Mouse (Mus musculus): ENCODE data around the gene Fgfr2. TPM values are rescaled to one million over a fixed set of nuclear protein-coding genes. Genes with fewer than 3 reads are reported as not detected.

Fgfr2 gene
- polyA plus RNA-seq, 1 experiment from 2014 or later = 99.3 TPM

GRCm38 (mm10) chr7:132734222-132734621 lies 388.9 kb downstream of the Fgfr2 start:
- H3K36me3 ChIP-seq = peaks cover 15% of the 10 kb centered on the region
- no peaks in the 10 kb centered on the region for H3K9me3 ChIP-seq (replicated peaks)
- no peak overlapping the region for H3K27ac ChIP-seq (replicated peaks)
- peaks cover 68% of the 10 kb centered on the region for H3K4me1 ChIP-seq
- no peak overlapping the region for H3K4me3 ChIP-seq
- no peak for DNase-seq (ENCODE audit: low spot score)
- WGBS = 87% methylated on average over 9 of the region's 9 CpGs
- H3K27me3 ChIP-seq (ENCODE audit: low read depth, poor library complexity, severe bottlenecking) = no peaks in the 10 kb centered on the region

DNA sequence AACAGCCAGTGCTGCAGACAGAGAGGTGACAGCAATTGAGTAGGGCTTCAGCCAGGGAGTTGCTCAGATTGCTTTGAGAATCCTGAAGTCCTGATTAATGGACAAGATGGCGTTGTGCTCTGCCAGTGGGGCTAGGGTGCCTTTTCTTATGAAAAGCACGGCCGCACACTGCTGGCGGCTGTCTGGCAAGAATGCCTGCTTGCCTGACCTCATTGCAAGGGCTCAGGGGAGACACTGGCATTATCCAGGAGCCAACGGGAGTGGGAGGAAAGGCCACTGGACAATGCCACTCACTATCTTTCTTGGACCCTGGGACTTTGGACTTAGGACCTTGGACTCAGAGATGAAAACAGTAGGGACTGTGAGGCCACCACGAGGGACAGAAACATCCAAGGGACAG lies 389.6 kb downstream of the Fgfr2 start:
- WGBS = 72% methylated on average over 6 of the region's 6 CpGs
- H3K27me3 ChIP-seq (ENCODE audit: low read depth, poor library complexity, severe bottlenecking) = no peaks in the 10 kb centered on the region
- H3K27ac ChIP-seq (replicated peaks) = peak overlapping the region; percentile 68
- peaks cover 68% of the 10 kb centered on the region for H3K4me1 ChIP-seq
- no peaks in the 10 kb centered on the region for H3K9me3 ChIP-seq (replicated peaks)
- H3K36me3 ChIP-seq = peaks cover 17% of the 10 kb centered on the region
- DNase-seq (ENCODE audit: low spot score) = no peak
- no peak overlapping the region for H3K4me3 ChIP-seq

GRCm38 (mm10) chr7:132732136-132732789 lies 390.9 kb downstream of the Fgfr2 start:
- peaks cover 70% of the 10 kb centered on the region for H3K4me1 ChIP-seq
- H3K27ac ChIP-seq (replicated peaks) = peak overlapping the region; percentile 68
- WGBS = 57% methylated on average over 6 of the region's 6 CpGs
- no peak for DNase-seq (ENCODE audit: low spot score)
- H3K9me3 ChIP-seq (replicated peaks) = no peaks in the 10 kb centered on the region
- H3K36me3 ChIP-seq = peaks cover 9% of the 10 kb centered on the region
- H3K4me3 ChIP-seq = no peak overlapping the region
- H3K27me3 ChIP-seq (ENCODE audit: low read depth, poor library complexity, severe bottlenecking) = no peaks in the 10 kb centered on the region

DNA sequence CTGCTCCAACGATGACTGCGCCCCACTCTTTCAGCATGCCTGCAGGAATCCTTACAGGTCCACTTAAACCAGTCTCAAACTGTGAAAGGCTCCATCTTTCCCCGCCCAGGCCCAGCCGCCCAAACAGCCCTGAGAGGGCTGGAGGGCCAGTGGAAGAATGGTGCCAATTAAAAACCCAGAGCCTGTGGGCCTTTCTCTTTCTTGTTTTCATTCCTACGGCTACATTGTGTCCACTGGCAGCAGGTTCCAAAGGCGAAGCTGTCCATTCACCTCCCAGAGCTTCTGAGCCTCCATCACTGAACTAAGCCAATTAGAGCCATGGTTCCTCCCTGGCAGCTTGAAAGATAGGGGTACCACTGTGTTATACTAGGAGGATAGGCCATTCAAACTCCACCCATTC lies 391.6 kb downstream of the Fgfr2 start:
- no peak overlapping the region for H3K4me3 ChIP-seq
- H3K9me3 ChIP-seq (replicated peaks) = no peaks in the 10 kb centered on the region
- DNase-seq (ENCODE audit: low spot score) = peak; percentile 33
- WGBS = 43% methylated on average over 6 of the region's 6 CpGs
- peaks cover 8% of the 10 kb centered on the region for H3K36me3 ChIP-seq
- H3K27me3 ChIP-seq (ENCODE audit: low read depth, poor library complexity, severe bottlenecking) = no peaks in the 10 kb centered on the region
- peak overlapping the region; percentile 68 for H3K27ac ChIP-seq (replicated peaks)
- peaks cover 66% of the 10 kb centered on the region for H3K4me1 ChIP-seq

DNA sequence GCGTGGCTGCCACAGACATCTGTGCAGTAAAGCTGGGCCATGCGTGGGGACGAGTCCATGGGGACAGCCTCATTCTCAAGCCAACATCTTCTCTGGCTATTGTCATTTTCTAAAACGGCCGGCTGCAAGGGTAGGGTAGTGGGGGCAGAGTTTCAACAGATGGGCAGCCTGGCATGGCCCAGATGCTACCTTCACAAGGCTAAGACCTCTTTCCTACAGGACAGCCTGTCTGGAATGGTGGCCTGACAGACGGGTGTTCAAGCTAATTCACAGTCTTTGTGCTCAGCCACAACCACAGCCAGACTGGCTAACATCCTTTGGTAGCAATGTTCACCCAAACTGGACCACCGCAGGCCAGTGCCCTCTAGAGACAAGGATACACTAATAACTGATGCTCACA lies 392.6 kb downstream of the Fgfr2 start:
- peaks cover 60% of the 10 kb centered on the region for H3K4me1 ChIP-seq
- no peak overlapping the region for H3K4me3 ChIP-seq
- H3K27me3 ChIP-seq (ENCODE audit: low read depth, poor library complexity, severe bottlenecking) = no peaks in the 10 kb centered on the region
- peak overlapping the region; percentile 68 for H3K27ac ChIP-seq (replicated peaks)
- WGBS = 81% methylated on average over 7 of the region's 7 CpGs
- peaks cover 8% of the 10 kb centered on the region for H3K36me3 ChIP-seq
- no peaks in the 10 kb centered on the region for H3K9me3 ChIP-seq (replicated peaks)
- no peak for DNase-seq (ENCODE audit: low spot score)

DNA sequence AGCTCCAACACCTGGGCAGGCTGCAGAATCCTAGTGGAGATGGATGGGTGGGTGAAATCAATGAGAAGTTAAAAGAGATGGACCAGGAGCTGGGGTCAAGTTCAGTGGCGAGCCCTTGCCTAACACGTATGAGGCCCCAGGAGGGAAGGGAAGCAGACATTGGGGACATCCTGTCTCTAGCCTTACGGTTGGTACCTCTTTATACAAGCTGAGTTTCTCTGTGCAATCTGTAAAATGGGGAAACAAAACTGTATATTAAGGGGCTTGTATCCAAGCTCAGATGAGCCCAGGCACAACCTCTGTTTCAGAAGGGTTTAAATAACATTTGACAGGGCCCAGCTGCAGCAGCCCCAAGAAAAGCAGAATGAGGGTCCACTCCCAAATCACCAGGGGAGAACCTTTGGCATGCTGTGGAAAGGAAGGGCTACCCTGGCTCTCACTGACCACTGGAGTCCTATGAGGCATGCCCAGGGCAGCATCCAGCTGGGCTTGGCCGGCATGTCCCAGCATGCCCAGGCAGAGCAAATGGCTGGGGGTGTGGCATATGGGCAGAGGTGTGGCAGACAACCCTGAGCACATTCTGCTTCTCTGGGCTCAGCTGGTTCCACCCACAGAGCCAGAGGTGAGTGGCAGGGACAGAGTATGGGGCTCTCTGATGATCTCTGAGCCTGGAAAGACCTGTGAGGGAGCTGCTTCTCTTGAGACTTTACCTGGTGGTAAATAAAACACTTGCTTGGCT lies 393.9 kb downstream of the Fgfr2 start:
- WGBS = 82% methylated on average over 4 of the region's 4 CpGs
- Histone ChIP-seq H3K27ac (replicated peaks) (peak overlapping the region; percentile 43; the same call in 1 of the 2 replicates), H3K4me3 (no peak overlapping the region), H3K36me3 (peaks cover 8% of the 10 kb centered on the region), H3K4me1 (peaks cover 52% of the 10 kb centered on the region), H3K9me3 (replicated peaks) (no peaks in the 10 kb centered on the region), H3K27me3 (ENCODE audit: low read depth, poor library complexity, severe bottlenecking) (no peaks in the 10 kb centered on the region)
- no peak for DNase-seq (ENCODE audit: low spot score)

- no peak for DNase-seq (ENCODE audit: low spot score)
- Histone ChIP-seq H3K27ac (replicated peaks) (0 out of 2 replicates have a peak overlapping the region, but pooled peaks have one; percentile 10), H3K27me3 (ENCODE audit: low read depth, poor library complexity, severe bottlenecking) (no peaks in the 10 kb centered on the region), H3K4me3 (no peak overlapping the region), H3K36me3 (peaks cover 8% of the 10 kb centered on the region), H3K9me3 (replicated peaks) (no peaks in the 10 kb centered on the region), H3K4me1 (peaks cover 34% of the 10 kb centered on the region)
- 88% methylated on average over 13 of the region's 13 CpGs for WGBS
These were observed 396.9 kb downstream of the Fgfr2 start for GRCm38 (mm10) chr7:132726106-132726861.

DNA sequence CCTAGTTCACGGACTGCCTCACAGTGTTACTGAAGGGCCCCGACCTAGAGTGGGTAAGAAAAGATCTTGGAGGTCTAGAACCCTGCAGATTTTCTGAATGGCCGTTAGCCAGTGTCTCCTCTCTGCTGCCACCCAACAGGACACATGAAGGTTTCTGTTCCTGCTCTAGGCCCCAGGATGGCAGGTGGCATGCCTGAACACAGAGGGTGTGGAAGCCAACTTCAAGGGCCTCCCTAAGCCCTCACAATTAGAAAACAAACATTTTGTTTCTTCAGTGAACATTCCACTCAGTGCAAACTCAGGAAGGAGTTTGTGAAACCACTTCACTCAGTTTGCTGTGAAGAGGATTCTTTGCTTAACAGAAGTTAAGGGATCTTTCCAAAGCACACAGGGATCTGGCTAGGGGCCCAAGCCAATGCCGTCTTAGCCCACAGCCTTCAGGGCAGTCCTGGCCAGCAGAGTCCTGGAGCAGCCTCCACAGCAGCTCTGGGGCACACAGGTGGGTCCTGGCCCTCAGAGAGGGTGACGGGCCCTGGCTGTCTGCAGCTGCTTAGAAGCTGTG lies 398.6 kb downstream of the Fgfr2 start:
- Histone ChIP-seq H3K36me3 (peaks cover 6% of the 10 kb centered on the region), H3K27ac (replicated peaks) (no peak overlapping the region), H3K9me3 (replicated peaks) (no peaks in the 10 kb centered on the region), H3K27me3 (ENCODE audit: low read depth, poor library complexity, severe bottlenecking) (no peaks in the 10 kb centered on the region), H3K4me3 (no peak overlapping the region), H3K4me1 (peaks cover 33% of the 10 kb centered on the region)
- DNase-seq (ENCODE audit: low spot score) = no peak
- WGBS = 90% methylated on average over 5 of the region's 5 CpGs

- Histone ChIP-seq H3K27me3 (ENCODE audit: low read depth, poor library complexity, severe bottlenecking) (no peaks in the 10 kb centered on the region), H3K36me3 (no peaks in the 10 kb centered on the region), H3K4me1 (peaks cover 29% of the 10 kb centered on the region), H3K4me3 (no peak overlapping the region), H3K9me3 (replicated peaks) (no peaks in the 10 kb centered on the region), H3K27ac (replicated peaks) (no peak overlapping the region)
- DNase-seq (ENCODE audit: low spot score) = no peak
- WGBS = 92% methylated on average over 11 of the region's 11 CpGs
These were observed 399.2 kb downstream of the Fgfr2 start for GRCm38 (mm10) chr7:132723906-132724305.

GRCm38 (mm10) chr7:132722401-132723370 lies 400.5 kb downstream of the Fgfr2 start:
- H3K27me3 ChIP-seq (ENCODE audit: low read depth, poor library complexity, severe bottlenecking) = no peaks in the 10 kb centered on the region
- no peak overlapping the region for H3K27ac ChIP-seq (replicated peaks)
- WGBS = 91% methylated on average over 12 of the region's 12 CpGs
- DNase-seq (ENCODE audit: low spot score) = no peak
- H3K4me1 ChIP-seq = peaks cover 39% of the 10 kb centered on the region
- no peak overlapping the region for H3K4me3 ChIP-seq
- no peaks in the 10 kb centered on the region for H3K36me3 ChIP-seq
- no peaks in the 10 kb centered on the region for H3K9me3 ChIP-seq (replicated peaks)

- WGBS = 88% methylated on average over 8 of the region's 8 CpGs
- Histone ChIP-seq H3K36me3 (peaks cover 4% of the 10 kb centered on the region), H3K4me3 (no peak overlapping the region), H3K27me3 (ENCODE audit: low read depth, poor library complexity, severe bottlenecking) (no peaks in the 10 kb centered on the region), H3K9me3 (replicated peaks) (no peaks in the 10 kb centered on the region), H3K27ac (replicated peaks) (peak overlapping the region; percentile 43; the same call in 1 of the 2 replicates), H3K4me1 (peaks cover 34% of the 10 kb centered on the region)
- no peak for DNase-seq (ENCODE audit: low spot score)
These were observed 402.6 kb downstream of the Fgfr2 start for GRCm38 (mm10) chr7:132720562-132720961.

DNA sequence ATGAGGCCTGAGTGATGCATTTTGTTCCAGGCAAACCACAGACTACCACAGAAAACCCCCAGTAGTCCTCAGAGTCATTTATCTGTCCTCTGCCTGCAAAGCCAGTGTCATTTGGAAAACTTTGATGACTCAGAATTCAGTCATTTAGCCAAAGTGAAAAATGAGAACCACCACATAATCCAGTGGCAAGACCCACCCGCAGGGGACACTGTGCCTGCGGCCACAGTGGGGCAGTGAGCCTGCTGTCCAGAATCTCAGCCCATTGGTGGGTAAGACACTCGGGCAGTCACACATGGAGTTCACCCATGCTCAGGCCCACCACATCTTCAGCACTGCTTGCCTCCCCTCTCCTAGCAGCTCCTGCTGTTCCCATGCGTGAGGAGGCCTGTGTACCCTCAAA lies 403.6 kb downstream of the Fgfr2 start:
- WGBS = 91% methylated on average over 4 of the region's 4 CpGs
- peak overlapping the region; percentile 38; the same call in 1 of the 2 replicates for H3K27ac ChIP-seq (replicated peaks)
- no peaks in the 10 kb centered on the region for H3K27me3 ChIP-seq (ENCODE audit: low read depth, poor library complexity, severe bottlenecking)
- no peak overlapping the region for H3K4me3 ChIP-seq
- H3K4me1 ChIP-seq = peaks cover 41% of the 10 kb centered on the region
- no peaks in the 10 kb centered on the region for H3K9me3 ChIP-seq (replicated peaks)
- DNase-seq (ENCODE audit: low spot score) = no peak
- peaks cover 14% of the 10 kb centered on the region for H3K36me3 ChIP-seq
